Mouse (Mus musculus) midbrain, embryonic 15.5 days (tissue): Measurements from ENCODE around the gene Amotl1. TPM values are rescaled to one million over a fixed set of nuclear protein-coding genes. Genes with fewer than 3 reads are reported as not detected.

ENCODE experiments used
- ATAC-seq: fragments of 200-750 bp; cut with Nextera tagmentation; replicated peaks from 2 replicates; pipeline ENCODE4 v1.8.0; 2017; ENCODE audit warnings: moderate TSS enrichment
- H3K27ac ChIP-seq: fragments of 300-500 bp; sonication (generic); 2 replicates; pipeline ENCODE4 v1.5.1; 2015; ENCODE audit warnings: mild to moderate bottlenecking, inconsistent platforms
- H3K27me3 ChIP-seq: fragments of 300-500 bp; sonication (generic); replicated peaks from 2 replicates; pipeline ENCODE4 v1.6.1; 2015; ENCODE audit warnings: inconsistent platforms
- H3K36me3 ChIP-seq: fragments of 300-500 bp; sonication (generic); replicated peaks from 2 replicates; pipeline ENCODE4 v1.6.1; 2015; ENCODE audit warnings: inconsistent platforms
- H3K4me1 ChIP-seq: fragments of 300-500 bp; sonication (generic); 2 replicates; pipeline ENCODE4 v1.6.1; 2015; ENCODE audit warnings: inconsistent platforms
- H3K4me2 ChIP-seq: fragments of 300-500 bp; sonication (generic); 2 replicates; pipeline ENCODE4 v1.6.1; 2015; ENCODE audit warnings: inconsistent platforms, mild to moderate bottlenecking, moderate library complexity
- H3K4me3 ChIP-seq: fragments of 300-500 bp; sonication (generic); 2 replicates; pipeline ENCODE4 v1.5.1; 2015; ENCODE audit warnings: mild to moderate bottlenecking, inconsistent platforms
- H3K9ac ChIP-seq: fragments of 300-500 bp; sonication (generic); 2 replicates; pipeline ENCODE4 v1.6.1; 2015; ENCODE audit warnings: mild to moderate bottlenecking, inconsistent platforms
- H3K9me3 ChIP-seq: fragments of 300-500 bp; sonication (generic); 2 replicates; pipeline ENCODE4 v1.6.1; 2016; ENCODE audit warnings: inconsistent platforms
- WGBS: fragments of 180-500 bp; shearing (Covaris S2); methylation state at CpG from one replicate; pipeline ENCODE4 v1.1.7; 2015; ENCODE audit warnings: mixed read lengths; 5-methylcytosine and 5-hydroxymethylcytosine counted together
- polyA plus RNA-seq: library from polyadenylated mRNA; unstranded; fragments of >200 nt; fragmentation: Nextera tagmentation; extraction: Ambion mirVana; gene quantifications from 2 replicates; pipeline ENCODE4 v1.2.1, GENCODE M21; 2015

The Amotl1 gene
- polyA plus RNA-seq, 1 experiment from 2014 or later, result 10.6 TPM

- Histone ChIP-seq H3K36me3 (no peaks in the 10 kb centered on the region), H3K27me3 (no peaks in the 10 kb centered on the region), H3K9me3 (no peaks in the 10 kb centered on the region), H3K4me1 (peaks cover 33% of the 10 kb centered on the region), H3K4me2 (peak overlapping the region; percentile 48), H3K27ac (no peak overlapping the region), H3K9ac (0 out of 2 replicates have a peak overlapping the region, but pooled peaks have one; percentile 7), H3K4me3 (peak overlapping the region; percentile 21)
- WGBS, result 14% methylated on average over 15 of the region's 15 CpGs
- peak; percentile 92 for ATAC-seq
These were observed 10.7 kb downstream of the Amotl1 start for GRCm38 (mm10) chr9:14634155-14634554.

GRCm38 (mm10) chr9:14632365-14633163 is 12.3 kb downstream of the Amotl1 start:
- H3K4me2 ChIP-seq, result peak overlapping the region; percentile 48
- H3K9me3 ChIP-seq, result no peaks in the 10 kb centered on the region

DNA sequence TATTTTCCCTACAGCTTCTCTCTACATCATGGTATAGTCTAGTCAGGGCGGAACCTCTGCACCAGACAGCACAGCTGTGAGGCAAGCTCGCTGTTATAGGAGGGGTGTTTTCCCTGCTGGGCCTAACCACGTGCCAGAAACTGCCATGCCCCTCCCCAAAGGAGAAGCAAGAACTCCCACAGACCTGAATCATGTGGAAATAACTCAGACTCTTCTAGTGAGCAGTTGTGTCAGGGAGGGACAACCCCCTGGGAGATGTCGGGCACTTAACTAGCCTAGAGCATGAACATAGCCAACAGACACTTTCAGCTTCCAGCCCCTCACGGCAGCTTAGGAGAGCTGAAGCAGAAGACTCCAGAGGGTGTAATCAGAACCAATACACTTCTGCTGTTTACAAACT is 13.1 kb downstream of the Amotl1 start:
- Histone ChIP-seq H3K9ac (no peak overlapping the region), H3K9me3 (no peaks in the 10 kb centered on the region), H3K27ac (no peak overlapping the region), H3K4me1 (peaks cover 33% of the 10 kb centered on the region), H3K36me3 (no peaks in the 10 kb centered on the region), H3K4me2 (peak overlapping the region; percentile 19; the same call in 1 of the 2 replicates), H3K27me3 (no peaks in the 10 kb centered on the region), H3K4me3 (no peak overlapping the region)
- no peak for ATAC-seq
- 23% methylated on average over 5 of the region's 5 CpGs for WGBS

More at GRCm38 (mm10) chr9:14632365-14633163, 12.3 kb downstream of the Amotl1 start:
- 17% methylated on average over 10 of the region's 10 CpGs for WGBS
- H3K27ac ChIP-seq, result no peak overlapping the region
- no peak for ATAC-seq
- no peak overlapping the region for H3K4me3 ChIP-seq
- no peaks in the 10 kb centered on the region for H3K27me3 ChIP-seq
- H3K36me3 ChIP-seq, result no peaks in the 10 kb centered on the region
- no peak overlapping the region for H3K9ac ChIP-seq
- H3K4me1 ChIP-seq, result peaks cover 33% of the 10 kb centered on the region

DNA sequence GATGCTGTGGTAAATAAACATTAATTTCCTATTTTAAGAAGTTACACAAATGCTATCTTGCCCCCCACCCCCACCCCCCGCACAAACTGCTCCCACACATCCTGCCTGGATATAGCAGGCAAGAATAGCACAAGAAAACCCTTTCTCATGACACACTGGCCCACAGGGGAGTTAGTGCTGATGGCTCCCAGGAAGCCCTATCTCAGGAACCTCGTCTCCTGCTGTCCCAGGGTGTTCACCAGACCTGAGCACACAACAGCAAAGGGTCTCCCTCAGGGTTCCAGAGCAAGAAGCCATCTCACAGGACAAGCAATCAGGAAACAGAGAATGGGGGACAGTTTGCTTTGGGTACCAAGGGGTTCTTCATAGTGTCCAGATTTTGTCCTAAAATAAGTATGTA is 17.3 kb downstream of the Amotl1 start:
- Histone ChIP-seq H3K4me3 (no peak overlapping the region), H3K36me3 (no peaks in the 10 kb centered on the region), H3K27ac (no peak overlapping the region), H3K9me3 (no peaks in the 10 kb centered on the region), H3K4me1 (peaks cover 12% of the 10 kb centered on the region), H3K9ac (no peak overlapping the region), H3K4me2 (no peak overlapping the region), H3K27me3 (no peaks in the 10 kb centered on the region)
- no peak for ATAC-seq
- 77% methylated on average over 2 of the region's 2 CpGs for WGBS

DNA sequence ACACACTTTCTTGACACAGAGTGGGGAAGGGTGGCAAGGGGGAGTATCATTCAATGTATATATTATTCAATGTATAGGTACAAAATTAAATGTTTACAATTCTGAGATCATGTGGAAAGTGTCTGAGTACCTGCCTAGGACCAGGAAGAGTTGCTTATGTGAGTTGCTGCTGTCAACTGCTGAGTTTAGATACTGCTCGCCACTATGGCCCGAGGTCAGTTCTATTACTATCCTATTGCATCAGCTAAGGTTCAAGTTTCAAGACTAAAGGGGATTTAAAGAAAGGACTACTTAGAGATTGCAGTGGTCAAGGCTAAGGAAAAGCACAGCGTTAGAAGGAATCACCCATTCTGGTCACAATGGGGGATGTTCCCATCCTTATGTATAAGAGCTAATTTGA is 18.9 kb downstream of the Amotl1 start:
- no peak overlapping the region for H3K4me3 ChIP-seq
- WGBS, result 79% methylated on average over 3 of the region's 3 CpGs
- H3K4me1 ChIP-seq, result no peaks in the 10 kb centered on the region
- H3K27ac ChIP-seq, result no peak overlapping the region
- no peaks in the 10 kb centered on the region for H3K9me3 ChIP-seq
- H3K27me3 ChIP-seq, result no peaks in the 10 kb centered on the region
- H3K9ac ChIP-seq, result no peak overlapping the region
- no peak overlapping the region for H3K4me2 ChIP-seq
- no peak for ATAC-seq
- no peaks in the 10 kb centered on the region for H3K36me3 ChIP-seq

DNA sequence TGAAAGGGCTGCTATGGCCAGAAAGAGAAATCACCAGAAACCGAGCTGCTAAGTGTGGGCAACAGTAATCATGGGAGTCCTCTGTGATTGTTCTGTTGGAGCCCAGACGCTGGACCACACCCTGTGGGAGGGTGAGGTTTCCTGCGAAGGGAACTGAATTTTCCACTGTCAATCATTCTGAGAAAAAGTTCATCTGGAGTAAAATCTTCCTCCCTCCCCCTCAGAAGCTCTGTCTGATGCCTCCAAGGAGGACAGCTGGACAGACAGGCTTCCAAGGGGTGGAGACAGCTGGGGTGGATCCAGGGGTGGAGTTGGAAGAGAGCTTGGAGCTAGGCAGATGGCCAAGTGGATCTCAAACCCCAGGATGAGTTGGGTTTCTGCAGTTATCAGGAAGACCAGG is 19.8 kb downstream of the Amotl1 start:
- WGBS, result 57% methylated on average over 3 of the region's 3 CpGs
- no peak for ATAC-seq
- no peak overlapping the region for H3K9ac ChIP-seq
- no peak overlapping the region for H3K4me2 ChIP-seq
- H3K27ac ChIP-seq, result no peak overlapping the region
- H3K4me1 ChIP-seq, result no peaks in the 10 kb centered on the region
- H3K27me3 ChIP-seq, result no peaks in the 10 kb centered on the region
- no peak overlapping the region for H3K4me3 ChIP-seq
- no peaks in the 10 kb centered on the region for H3K36me3 ChIP-seq
- H3K9me3 ChIP-seq, result no peaks in the 10 kb centered on the region

DNA sequence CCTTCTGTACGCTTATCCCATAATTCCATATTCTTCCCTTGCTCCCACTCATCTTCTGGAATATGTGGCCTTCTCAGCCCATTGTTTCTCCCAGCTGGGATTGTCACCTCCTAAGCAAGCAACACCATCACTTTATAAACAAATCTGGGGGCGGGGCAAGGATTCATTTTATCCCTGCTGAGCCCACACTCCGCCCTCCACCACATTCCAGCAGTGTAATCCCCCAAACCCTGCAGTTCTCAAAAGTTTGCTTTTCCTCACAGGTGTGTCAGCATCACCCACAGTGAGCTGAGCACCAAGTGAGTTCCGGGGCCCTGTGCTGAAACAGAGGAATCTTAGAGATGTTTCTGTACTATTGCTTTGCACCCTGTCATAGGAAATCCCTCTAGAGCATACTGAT is 20.9 kb downstream of the Amotl1 start:
- Histone ChIP-seq H3K36me3 (no peaks in the 10 kb centered on the region), H3K9ac (no peak overlapping the region), H3K4me2 (no peak overlapping the region), H3K4me3 (no peak overlapping the region), H3K27ac (no peak overlapping the region), H3K27me3 (no peaks in the 10 kb centered on the region), H3K9me3 (no peaks in the 10 kb centered on the region), H3K4me1 (no peaks in the 10 kb centered on the region)
- WGBS, result 58% methylated on average over 4 of the region's 4 CpGs
- no peak for ATAC-seq

GRCm38 (mm10) chr9:14623250-14623649 is 21.6 kb downstream of the Amotl1 start:
- no peak overlapping the region for H3K4me2 ChIP-seq
- no peaks in the 10 kb centered on the region for H3K36me3 ChIP-seq
- H3K4me3 ChIP-seq, result no peak overlapping the region
- H3K27ac ChIP-seq, result no peak overlapping the region
- H3K27me3 ChIP-seq, result no peaks in the 10 kb centered on the region
- H3K9me3 ChIP-seq, result no peaks in the 10 kb centered on the region
- H3K4me1 ChIP-seq, result no peaks in the 10 kb centered on the region
- ATAC-seq, result no peak
- WGBS, result 53% methylated on average over 5 of the region's 5 CpGs
- H3K9ac ChIP-seq, result no peak overlapping the region

DNA sequence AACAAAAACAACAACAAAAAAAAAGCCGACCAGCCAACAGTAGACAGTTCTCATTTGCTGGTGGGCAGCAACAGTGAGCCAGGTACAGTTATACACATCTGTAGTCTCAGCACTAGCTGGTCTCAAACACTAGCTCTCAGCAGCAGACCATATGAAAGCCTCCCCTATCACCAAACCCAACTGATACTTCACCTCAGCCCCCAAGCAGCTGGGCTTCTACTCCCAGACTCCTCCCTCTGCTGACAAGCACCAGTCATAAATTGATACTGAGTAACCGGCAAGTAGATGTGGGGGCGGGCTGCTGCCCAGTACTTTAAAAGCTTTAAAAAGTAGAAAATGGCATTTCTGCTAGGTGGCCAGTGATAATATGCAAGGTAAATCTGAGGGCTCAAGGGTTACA is 22.0 kb downstream of the Amotl1 start:
- Histone ChIP-seq H3K27ac (no peak overlapping the region), H3K4me2 (no peak overlapping the region), H3K4me1 (no peaks in the 10 kb centered on the region), H3K36me3 (no peaks in the 10 kb centered on the region), H3K9me3 (no peaks in the 10 kb centered on the region), H3K27me3 (no peaks in the 10 kb centered on the region), H3K4me3 (no peak overlapping the region), H3K9ac (no peak overlapping the region)
- no peak for ATAC-seq
- 83% methylated on average over 3 of the region's 3 CpGs for WGBS

GRCm38 (mm10) chr9:14620107-14620506 is 24.7 kb downstream of the Amotl1 start:
- ATAC-seq, result no peak
- no peak overlapping the region for H3K9ac ChIP-seq
- no peaks in the 10 kb centered on the region for H3K36me3 ChIP-seq
- 80% methylated on average over 5 of the region's 5 CpGs for WGBS
- H3K4me1 ChIP-seq, result peaks cover 6% of the 10 kb centered on the region
- H3K27ac ChIP-seq, result no peak overlapping the region
- no peak overlapping the region for H3K4me3 ChIP-seq
- no peaks in the 10 kb centered on the region for H3K27me3 ChIP-seq
- no peak overlapping the region for H3K4me2 ChIP-seq
- H3K9me3 ChIP-seq, result no peaks in the 10 kb centered on the region

GRCm38 (mm10) chr9:14614931-14615880 is 29.6 kb downstream of the Amotl1 start:
- Histone ChIP-seq H3K4me3 (peak overlapping the region; percentile 75), H3K4me1 (peaks cover 37% of the 10 kb centered on the region), H3K4me2 (peak overlapping the region; percentile 90), H3K27ac (peak overlapping the region; percentile 76), H3K9ac (peak overlapping the region; percentile 93), H3K9me3 (no peaks in the 10 kb centered on the region), H3K27me3 (no peaks in the 10 kb centered on the region), H3K36me3 (no peaks in the 10 kb centered on the region)
- 11% methylated on average over 31 of the region's 33 CpGs for WGBS
- ATAC-seq, result peak; percentile 82

DNA sequence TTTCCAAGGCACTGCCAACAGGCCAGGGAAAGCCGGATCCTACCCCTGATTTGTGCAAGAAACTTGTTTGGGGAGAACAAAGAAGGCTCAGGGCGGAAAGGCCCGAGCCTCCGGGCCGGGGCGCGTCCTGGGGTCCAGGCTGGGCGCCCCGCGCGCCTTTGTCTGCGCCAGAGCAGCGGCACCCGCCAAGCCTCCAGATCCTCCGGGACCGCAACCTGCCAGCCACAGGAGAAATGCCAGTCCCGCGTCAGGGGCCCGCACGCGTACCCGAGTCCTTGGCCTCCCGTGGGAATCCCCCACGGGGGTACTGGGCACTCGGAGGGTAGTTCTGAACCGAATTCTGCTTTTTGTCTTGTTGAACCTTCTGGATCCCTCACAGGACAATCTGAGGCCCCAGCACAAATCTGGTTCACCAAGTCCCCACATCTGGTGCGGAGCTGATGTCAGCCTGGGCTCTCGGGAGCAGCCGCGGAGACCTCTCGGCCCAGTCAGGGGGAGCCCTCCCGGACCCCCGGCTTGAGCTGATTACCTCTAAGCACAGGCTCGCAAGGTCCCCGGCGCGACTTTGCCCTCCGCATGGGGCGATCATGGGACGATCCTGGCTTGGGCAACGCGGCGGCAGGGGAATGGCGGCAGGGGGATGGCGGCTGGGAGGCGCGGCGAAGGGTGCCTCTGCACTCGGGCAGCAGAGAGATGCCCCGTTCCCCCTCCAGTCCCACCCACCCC is 30.5 kb downstream of the Amotl1 start:
- H3K9ac ChIP-seq, result peak overlapping the region; percentile 93
- no peaks in the 10 kb centered on the region for H3K9me3 ChIP-seq
- ATAC-seq, result peak; percentile 80
- no peaks in the 10 kb centered on the region for H3K36me3 ChIP-seq
- H3K4me1 ChIP-seq, result peaks cover 38% of the 10 kb centered on the region
- WGBS, result under 1% methylated on average over 50 of the region's 50 CpGs
- no peaks in the 10 kb centered on the region for H3K27me3 ChIP-seq
- H3K4me2 ChIP-seq, result peak overlapping the region; percentile 90
- peak overlapping the region; percentile 75 for H3K4me3 ChIP-seq
- H3K27ac ChIP-seq, result peak overlapping the region; percentile 76
